Mouse (Mus musculus): ENCODE results near the gene Nedd4.
A peak's percentile ranks its signal among the peaks of the same experiment; 100 is the strongest.

Nedd4 gene

GRCm38 (mm10) chr9:72678771-72679170 is 16.6 kb downstream of the Nedd4 start:
- DNase-seq (ENCODE audit: low spot score in 2 of 2): no peak

GRCm38 (mm10) chr9:72681652-72682228 is 19.6 kb downstream of the Nedd4 start:
- no peak for DNase-seq (ENCODE audit: low spot score in 2 of 2)

- no peak for DNase-seq (ENCODE audit: low spot score in 2 of 2)
These were observed 21.1 kb downstream of the Nedd4 start for GRCm38 (mm10) chr9:72683268-72683667.

GRCm38 (mm10) chr9:72685231-72685630 is 23.1 kb downstream of the Nedd4 start:
- no peak for DNase-seq (ENCODE audit: low spot score in 2 of 2)

- DNase-seq (ENCODE audit: low spot score in 2 of 2): no peak
These were observed 24.4 kb downstream of the Nedd4 start for GRCm38 (mm10) chr9:72686506-72686905.

- no peak for DNase-seq (ENCODE audit: low spot score in 2 of 2)
These were observed 27.4 kb downstream of the Nedd4 start for GRCm38 (mm10) chr9:72689522-72689921.

GRCm38 (mm10) chr9:72690811-72691210 is 28.7 kb downstream of the Nedd4 start:
- no peak for DNase-seq (ENCODE audit: low spot score in 2 of 2)

- DNase-seq (ENCODE audit: low spot score in 2 of 2): no peak
These were observed 29.8 kb downstream of the Nedd4 start for GRCm38 (mm10) chr9:72691942-72692341.

- no peak for DNase-seq (ENCODE audit: low spot score in 2 of 2)
These were observed 31.0 kb downstream of the Nedd4 start for GRCm38 (mm10) chr9:72693081-72693696.

- no peak for DNase-seq (ENCODE audit: low spot score in 2 of 2)
These were observed 31.7 kb downstream of the Nedd4 start for GRCm38 (mm10) chr9:72693861-72694260.

GRCm38 (mm10) chr9:72696508-72696907 is 34.4 kb downstream of the Nedd4 start:
- DNase-seq (ENCODE audit: low spot score in 2 of 2): no peak

GRCm38 (mm10) chr9:72697779-72698178 is 35.6 kb downstream of the Nedd4 start:
- no peak for DNase-seq (ENCODE audit: low spot score in 2 of 2)

GRCm38 (mm10) chr9:72699702-72700101 is 37.6 kb downstream of the Nedd4 start:
- DNase-seq (ENCODE audit: low spot score in 2 of 2): peak; percentile 65 to 69

GRCm38 (mm10) chr9:72701441-72701840 is 39.3 kb downstream of the Nedd4 start:
- no peak for DNase-seq (ENCODE audit: low spot score in 2 of 2)

GRCm38 (mm10) chr9:72702075-72702474 is 39.9 kb downstream of the Nedd4 start:
- no peak for DNase-seq (ENCODE audit: low spot score in 2 of 2)

- no peak for DNase-seq (ENCODE audit: low spot score in 2 of 2)
These were observed 41.0 kb downstream of the Nedd4 start for GRCm38 (mm10) chr9:72703142-72703541.

GRCm38 (mm10) chr9:72703754-72704153 is 41.6 kb downstream of the Nedd4 start:
- DNase-seq (ENCODE audit: low spot score in 2 of 2): no peak

GRCm38 (mm10) chr9:72705270-72705669 is 43.1 kb downstream of the Nedd4 start:
- no peak for DNase-seq (ENCODE audit: low spot score in 2 of 2)

- no peak for DNase-seq (ENCODE audit: low spot score in 2 of 2)
These were observed 45.9 kb downstream of the Nedd4 start for GRCm38 (mm10) chr9:72707999-72708398.

GRCm38 (mm10) chr9:72708690-72709089 is 46.5 kb downstream of the Nedd4 start:
- no peak for DNase-seq (ENCODE audit: low spot score in 2 of 2)

GRCm38 (mm10) chr9:72710060-72710459 is 47.9 kb downstream of the Nedd4 start:
- DNase-seq (ENCODE audit: low spot score in 2 of 2): no peak

GRCm38 (mm10) chr9:72714945-72715344 is 52.8 kb downstream of the Nedd4 start:
- no peak for DNase-seq (ENCODE audit: low spot score in 2 of 2)

- no peak for DNase-seq (ENCODE audit: low spot score in 2 of 2)
These were observed 54.1 kb downstream of the Nedd4 start for GRCm38 (mm10) chr9:72716200-72716599.

- DNase-seq (ENCODE audit: low spot score in 2 of 2): no peak
These were observed 57.0 kb downstream of the Nedd4 start for GRCm38 (mm10) chr9:72719143-72719542.

Measured in spleen, postnatal 4 days (tissue).